Mouse (Mus musculus): ENCODE data around the gene Dusp10.

DNA sequence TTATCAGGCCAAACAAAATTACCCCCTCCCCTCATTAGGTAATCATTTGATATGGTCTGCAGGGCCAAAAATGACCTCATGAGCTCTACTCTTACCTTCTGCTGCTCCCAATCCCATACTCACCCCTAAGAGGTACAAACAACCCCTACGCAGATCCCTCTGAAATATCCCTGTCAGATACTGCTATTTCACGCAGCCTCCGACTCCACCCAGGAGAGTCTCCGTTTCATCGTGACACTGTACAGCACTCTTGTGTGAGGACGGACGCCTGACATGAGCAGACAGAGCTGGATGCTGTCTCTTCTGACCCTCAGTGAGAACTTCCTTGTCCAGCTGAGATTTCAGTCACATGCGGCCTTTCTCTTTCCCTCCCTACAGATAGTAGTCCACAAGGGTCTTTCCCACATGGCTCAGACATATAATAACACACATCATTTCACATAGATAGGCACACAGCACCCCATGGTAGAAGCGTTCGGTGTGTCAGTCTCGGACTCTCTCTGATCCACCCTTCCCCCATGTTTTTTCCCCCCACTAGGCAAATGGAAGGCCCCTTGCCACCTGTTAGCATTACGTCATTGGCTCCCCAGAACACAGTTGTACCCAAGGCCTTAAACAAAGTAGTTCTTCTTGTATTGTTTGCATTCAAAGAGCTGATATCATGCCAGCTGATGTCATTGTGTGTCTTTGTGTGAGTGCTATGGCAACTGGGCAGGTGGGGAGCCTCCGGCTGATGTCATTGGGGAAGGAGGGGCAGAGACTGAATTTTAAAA lies 52.7 kb downstream of the Dusp10 start:
- TF ChIP-seq CTCF (IDR thresholded peaks at IDR 0.05; ENCODE audit: low read depth, low read length) (no peak), POLR2A (IDR thresholded peaks at IDR 0.05; ENCODE audit: extremely low read depth, insufficient read depth, low read length) (no peak)
